Mouse (Mus musculus) neural tube, embryonic 12.5 days (tissue): ENCODE measurements at regions not wholly inside any gene's neighbourhood (a gene's known extent, or its start where the extent isn't known, plus 50 kb on each side); places are given as distances from the start of the nearest gene placed in this dataset.
A peak's percentile ranks its signal among the peaks of the same experiment; 100 is the strongest.

Source experiments
- ATAC-seq: fragments of 200-750 bp; cut with Nextera tagmentation; 2 replicates; pipeline ENCODE4 v1.8.0; 2017; ENCODE audit warnings: low read depth, mild to moderate bottlenecking, moderate TSS enrichment, moderate library complexity; ENCODE audit not compliant: low FRiP score
- H3K27ac ChIP-seq: fragments of 300-500 bp; sonication (generic); 2 replicates; pipeline ENCODE4 v1.5.1; 2016
- H3K27me3 ChIP-seq: fragments of 300-500 bp; sonication (generic); replicated peaks from 2 replicates; pipeline ENCODE4 v1.6.1; 2016; ENCODE audit warnings: mild to moderate bottlenecking
- H3K36me3 ChIP-seq: fragments of 300-500 bp; sonication (generic); 2 replicates; pipeline ENCODE4 v1.6.1; 2016; ENCODE audit warnings: mild to moderate bottlenecking
- H3K4me1 ChIP-seq: fragments of 300-500 bp; sonication (generic); 2 replicates; pipeline ENCODE4 v1.6.1; 2016
- H3K4me2 ChIP-seq: fragments of 300-500 bp; sonication (generic); replicated peaks from 2 replicates; pipeline ENCODE4 v1.6.1; 2016; ENCODE audit warnings: mild to moderate bottlenecking
- H3K4me3 ChIP-seq: fragments of 300-500 bp; sonication (generic); 2 replicates; pipeline ENCODE4 v1.5.1; 2016
- H3K9ac ChIP-seq: fragments of 300-500 bp; sonication (generic); 2 replicates; pipeline ENCODE4 v1.6.1; 2016; ENCODE audit warnings: mild to moderate bottlenecking
- H3K9me3 ChIP-seq: fragments of 300-500 bp; sonication (generic); 2 replicates; pipeline ENCODE4 v1.6.1; 2016; ENCODE audit warnings: mild to moderate bottlenecking
- WGBS: fragments of 180-500 bp; shearing (Covaris S2); methylation state at CpG from one replicate; pipeline ENCODE4 v1.1.7; 2016; 5-methylcytosine and 5-hydroxymethylcytosine counted together

GRCm38 (mm10) chr17:51371937-51372479 is 192.9 kb upstream of the Tbc1d5 start:
- Histone ChIP-seq H3K4me1 (no peaks in the 10 kb centered on the region), H3K9ac (no peak overlapping the region), H3K9me3 (no peaks in the 10 kb centered on the region), H3K4me3 (no peak overlapping the region), H3K27me3 (no peaks in the 10 kb centered on the region), H3K4me2 (no peak overlapping the region), H3K27ac (no peak overlapping the region), H3K36me3 (no peaks in the 10 kb centered on the region)
- 61% methylated on average over 7 of the region's 7 CpGs for WGBS
- no peak for ATAC-seq

- no peak overlapping the region for H3K4me2 ChIP-seq
- 90% methylated on average over 7 of the region's 7 CpGs for WGBS
- no peaks in the 10 kb centered on the region for H3K4me1 ChIP-seq
- ATAC-seq: no peak
- H3K27ac ChIP-seq: no peak overlapping the region
- H3K27me3 ChIP-seq: no peaks in the 10 kb centered on the region
- no peaks in the 10 kb centered on the region for H3K36me3 ChIP-seq
- H3K4me3 ChIP-seq: no peak overlapping the region
- H3K9ac ChIP-seq: no peak overlapping the region
- no peaks in the 10 kb centered on the region for H3K9me3 ChIP-seq
Observed at GRCm38 (mm10) chr17:51370990-51371389, 191.8 kb upstream of the Tbc1d5 start.

GRCm38 (mm10) chr17:51370085-51370484 is 190.9 kb upstream of the Tbc1d5 start:
- H3K36me3 ChIP-seq: no peaks in the 10 kb centered on the region
- H3K4me3 ChIP-seq: no peak overlapping the region
- ATAC-seq: no peak
- no peaks in the 10 kb centered on the region for H3K27me3 ChIP-seq
- no peak overlapping the region for H3K9ac ChIP-seq
- 71% methylated on average over 9 of the region's 9 CpGs for WGBS
- no peak overlapping the region for H3K27ac ChIP-seq
- no peak overlapping the region for H3K4me2 ChIP-seq
- H3K4me1 ChIP-seq: no peaks in the 10 kb centered on the region
- no peaks in the 10 kb centered on the region for H3K9me3 ChIP-seq

GRCm38 (mm10) chr17:51362801-51363200 is 183.6 kb upstream of the Tbc1d5 start:
- H3K27ac ChIP-seq: no peak overlapping the region
- no peaks in the 10 kb centered on the region for H3K4me1 ChIP-seq
- H3K9me3 ChIP-seq: no peaks in the 10 kb centered on the region
- no peak overlapping the region for H3K4me3 ChIP-seq
- H3K9ac ChIP-seq: no peak overlapping the region
- no peak for ATAC-seq
- WGBS: 90% methylated on average over 7 of the region's 7 CpGs
- H3K4me2 ChIP-seq: no peak overlapping the region
- H3K36me3 ChIP-seq: no peaks in the 10 kb centered on the region
- no peaks in the 10 kb centered on the region for H3K27me3 ChIP-seq

GRCm38 (mm10) chr17:51362271-51362670 is 183.1 kb upstream of the Tbc1d5 start:
- ATAC-seq: no peak
- Histone ChIP-seq H3K27me3 (no peaks in the 10 kb centered on the region), H3K9me3 (no peaks in the 10 kb centered on the region), H3K4me2 (no peak overlapping the region), H3K9ac (no peak overlapping the region), H3K4me1 (no peaks in the 10 kb centered on the region), H3K27ac (no peak overlapping the region), H3K36me3 (no peaks in the 10 kb centered on the region), H3K4me3 (no peak overlapping the region)
- WGBS: 95% methylated on average over 12 of the region's 12 CpGs

GRCm38 (mm10) chr17:51358362-51358739 is 179.2 kb upstream of the Tbc1d5 start:
- no peak overlapping the region for H3K9ac ChIP-seq
- no peaks in the 10 kb centered on the region for H3K27me3 ChIP-seq
- peak; percentile 68 for ATAC-seq
- no peak overlapping the region for H3K4me2 ChIP-seq
- H3K27ac ChIP-seq: no peak overlapping the region
- H3K4me1 ChIP-seq: no peaks in the 10 kb centered on the region
- WGBS: 38% methylated on average over 4 of the region's 4 CpGs
- no peak overlapping the region for H3K4me3 ChIP-seq
- no peaks in the 10 kb centered on the region for H3K9me3 ChIP-seq
- no peaks in the 10 kb centered on the region for H3K36me3 ChIP-seq

GRCm38 (mm10) chr17:51357690-51358361 is 178.7 kb upstream of the Tbc1d5 start:
- no peaks in the 10 kb centered on the region for H3K36me3 ChIP-seq
- H3K4me1 ChIP-seq: no peaks in the 10 kb centered on the region
- no peaks in the 10 kb centered on the region for H3K9me3 ChIP-seq
- H3K27me3 ChIP-seq: no peaks in the 10 kb centered on the region
- no peak overlapping the region for H3K27ac ChIP-seq
- 58% methylated on average over 5 of the region's 5 CpGs for WGBS
- no peak overlapping the region for H3K4me3 ChIP-seq
- H3K9ac ChIP-seq: no peak overlapping the region
- no peak for ATAC-seq
- H3K4me2 ChIP-seq: no peak overlapping the region

- Histone ChIP-seq H3K9ac (no peak overlapping the region), H3K27me3 (no peaks in the 10 kb centered on the region), H3K4me2 (no peak overlapping the region), H3K4me1 (no peaks in the 10 kb centered on the region), H3K36me3 (no peaks in the 10 kb centered on the region), H3K4me3 (no peak overlapping the region), H3K27ac (no peak overlapping the region), H3K9me3 (no peaks in the 10 kb centered on the region)
- ATAC-seq: 0 out of 2 replicates have a peak, but pooled peaks have one; percentile 42
- 80% methylated on average over 8 of the region's 8 CpGs for WGBS
Observed at GRCm38 (mm10) chr17:51356447-51356846, 177.3 kb upstream of the Tbc1d5 start.

- no peak overlapping the region for H3K4me2 ChIP-seq
- no peak for ATAC-seq
Observed at GRCm38 (mm10) chr17:51321868-51322267, 142.7 kb upstream of the Tbc1d5 start.

GRCm38 (mm10) chr17:51321025-51321424 is 141.9 kb upstream of the Tbc1d5 start:
- Histone ChIP-seq H3K9ac (no peak overlapping the region), H3K27me3 (no peaks in the 10 kb centered on the region), H3K9me3 (no peaks in the 10 kb centered on the region), H3K4me3 (no peak overlapping the region), H3K4me2 (no peak overlapping the region), H3K27ac (no peak overlapping the region), H3K36me3 (no peaks in the 10 kb centered on the region), H3K4me1 (no peaks in the 10 kb centered on the region)
- ATAC-seq: peak; percentile 70; the same call in 1 of the 2 replicates
- 65% methylated on average over 5 of the region's 5 CpGs for WGBS

More at GRCm38 (mm10) chr17:51321868-51322267, 142.7 kb upstream of the Tbc1d5 start:
- Histone ChIP-seq H3K27ac (no peak overlapping the region), H3K4me3 (no peak overlapping the region), H3K27me3 (no peaks in the 10 kb centered on the region), H3K9ac (no peak overlapping the region), H3K9me3 (no peaks in the 10 kb centered on the region), H3K36me3 (no peaks in the 10 kb centered on the region), H3K4me1 (no peaks in the 10 kb centered on the region)
- 82% methylated on average over 7 of the region's 7 CpGs for WGBS

- Histone ChIP-seq H3K9me3 (no peaks in the 10 kb centered on the region), H3K4me3 (no peak overlapping the region), H3K4me1 (no peaks in the 10 kb centered on the region), H3K27ac (no peak overlapping the region), H3K27me3 (no peaks in the 10 kb centered on the region), H3K4me2 (0 out of 2 replicates have a peak overlapping the region, but pooled peaks have one; percentile 20), H3K9ac (no peak overlapping the region), H3K36me3 (no peaks in the 10 kb centered on the region)
- ATAC-seq: no peak
- 48% methylated on average over 14 of the region's 14 CpGs for WGBS
Observed at GRCm38 (mm10) chr17:51304964-51305363, 125.8 kb upstream of the Tbc1d5 start.

GRCm38 (mm10) chr17:51290741-51291140 is 111.6 kb upstream of the Tbc1d5 start:
- Histone ChIP-seq H3K27ac (no peak overlapping the region), H3K27me3 (no peaks in the 10 kb centered on the region), H3K36me3 (no peaks in the 10 kb centered on the region), H3K9ac (no peak overlapping the region), H3K9me3 (no peaks in the 10 kb centered on the region), H3K4me1 (no peaks in the 10 kb centered on the region), H3K4me3 (no peak overlapping the region), H3K4me2 (no peak overlapping the region)
- no peak for ATAC-seq
- 96% methylated on average over 1 of the region's 1 CpGs for WGBS

- WGBS: 74% methylated on average over 7 of the region's 7 CpGs
- H3K9ac ChIP-seq: no peak overlapping the region
- no peaks in the 10 kb centered on the region for H3K4me1 ChIP-seq
- no peaks in the 10 kb centered on the region for H3K27me3 ChIP-seq
- H3K9me3 ChIP-seq: no peaks in the 10 kb centered on the region
- no peaks in the 10 kb centered on the region for H3K36me3 ChIP-seq
- no peak overlapping the region for H3K4me2 ChIP-seq
- H3K27ac ChIP-seq: no peak overlapping the region
- no peak overlapping the region for H3K4me3 ChIP-seq
- ATAC-seq: no peak
Observed at GRCm38 (mm10) chr17:51288751-51289150, 109.6 kb upstream of the Tbc1d5 start.
